Mouse (Mus musculus) liver, embryonic 14.5 days (tissue): ENCODE results near the gene Supt20.

Source experiments
- CTCF ChIP-seq: IDR thresholded peaks from 2 replicates; pipeline ENCODE4 v1.5.1; 2016; ENCODE audit warnings: antibody characterized with exemption, low read depth, control low read depth
- EP300 ChIP-seq: IDR thresholded peaks from 2 replicates; pipeline ENCODE4 v1.6.1; 2016; ENCODE audit warnings: antibody characterized with exemption, low read depth

GRCm38 (mm10) chr3:54727588-54727987 lies 35.0 kb downstream of the Supt20 start:
- no peak for TF ChIP-seq CTCF
- TF ChIP-seq EP300 = no peak
